In the genomic region with DNA sequence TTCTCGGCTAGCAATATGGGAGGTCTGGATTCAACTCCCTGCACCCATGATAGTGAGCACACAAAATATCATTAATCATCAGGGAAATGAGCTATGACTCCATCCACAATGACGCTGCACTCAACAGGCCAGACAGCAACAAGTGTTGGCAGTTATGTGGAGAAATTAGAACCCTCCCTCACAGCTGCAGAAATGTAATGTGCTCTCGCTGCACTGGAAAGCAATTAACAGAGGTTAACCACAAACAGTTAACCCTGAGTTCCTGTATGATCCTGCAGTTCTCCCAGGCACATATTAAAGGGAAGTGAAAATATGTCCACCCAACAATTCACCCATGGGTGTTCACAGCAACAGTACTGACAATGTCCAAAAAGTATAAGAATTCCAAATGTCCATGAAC, we compare ENCODE assay signal across 22 mouse cellular contexts. TPM values are rescaled to one million over a fixed set of nuclear protein-coding genes. Genes with fewer than 3 reads are reported as not detected.
DNase-seq lines count a peak whose midpoint lies in the region; ATAC-seq and TF ChIP-seq lines count a peak whose summit lies in the region.
"Had no signal": no experiment of that assay in that cellular context is flagged by ENCODE, and none has a peak within 500 bp of the region (broad histone marks: within the 10 kb centered on the region; RNA-seq: fewer than 3 reads in every experiment).

No protein-coding gene starts in this region.

- intact Hi-C loops in left cerebral cortex, postnatal 36 days (cut with DNase I) = no loop called here

- no peaks in the 10 kb centered on the region for H3K79me2 ChIP-seq in C2C12 (ENCODE audit: control insufficient read depth, insufficient read depth)

- no peak for ATAC-seq in activated CD4-positive, CD25-positive, alpha-beta regulatory T cell, adult 4 months
- ATAC-seq: forebrain, embryonic 13.5 days had no signal

- H3K4me1 ChIP-seq in megakaryocyte, embryonic 14.5 days = peaks cover 41% of the 10 kb centered on the region

- peak; percentile 53 for DNase-seq in NIH3T3 (ENCODE audit: low read depth)
- peak; percentile 26 for DNase-seq in splenic B cell, adult 2 months (ENCODE audit: low read depth, low spot score)
- no peak for DNase-seq in left cerebral cortex, postnatal 36 days (ENCODE audit: low spot score in 2 of 2)
- DNase-seq in c-Kit-positive CD71-positive TER-119-positive erythroid progenitor cells, embryonic 14.5 days (ENCODE audit: low spot score) = no peak
- DNase-seq: cerebellum, adult 9-10 months; gastrocnemius, postnatal 10 days; heart, adult 2 months; heart, postnatal 4 days; kidney, adult 11 months; layer of hippocampus, postnatal 36 days; right cerebral cortex, postnatal 14 days; thymus, adult 2 months had no signal

- no peaks in the 10 kb centered on the region for H3K79me3 ChIP-seq in C2C12 (ENCODE audit: low read depth)

- no peaks in the 10 kb centered on the region for H3K27me3 ChIP-seq in C2C12 (ENCODE audit: control insufficient read depth, insufficient read depth, insufficient read length)
- H3K27me3 ChIP-seq in megakaryocyte, embryonic 14.5 days (replicated peaks) = peaks cover 2% of the 10 kb centered on the region
- H3K27me3 ChIP-seq in splenic B cell, adult 2 months (ENCODE audit: control insufficient read depth, insufficient read depth, low read length, poor library complexity, severe bottlenecking) = no peaks in the 10 kb centered on the region
- H3K27me3 ChIP-seq: forebrain, embryonic 13.5 days; heart, embryonic 15.5 days; limb, embryonic 15.5 days; midbrain, embryonic 12.5 days; stomach, embryonic 15.5 days had no signal

- no peak overlapping the region for H3ac ChIP-seq in C2C12 (ENCODE audit: control insufficient read depth, insufficient read length, low read depth)

- no peaks in the 10 kb centered on the region for H3K36me3 ChIP-seq in C2C12 (ENCODE audit: control insufficient read depth, insufficient read depth)
- peaks cover 4% of the 10 kb centered on the region for H3K36me3 ChIP-seq in megakaryocyte, embryonic 14.5 days (replicated peaks; ENCODE audit: low read length)
- H3K36me3 ChIP-seq in splenic B cell, adult 2 months (ENCODE audit: control insufficient read depth, insufficient read depth, low read length, poor library complexity, severe bottlenecking) = no peaks in the 10 kb centered on the region
- H3K36me3 ChIP-seq: heart, embryonic 15.5 days; limb, embryonic 15.5 days; liver, embryonic 15.5 days; midbrain, embryonic 12.5 days; stomach, embryonic 15.5 days had no signal

- TF ChIP-seq CTCF in C2C12 (IDR thresholded peaks at IDR 0.05; ENCODE audit: control insufficient read depth, insufficient read depth, insufficient read length) = no peak

- H3K4me3 ChIP-seq in C2C12 (ENCODE audit: insufficient read depth, poor library complexity, severe bottlenecking) = no peak overlapping the region
- H3K4me3 ChIP-seq in megakaryocyte, embryonic 14.5 days (replicated peaks) = peak overlapping the region; percentile 73
- H3K4me3 ChIP-seq: forebrain, embryonic 13.5 days; heart, adult 2 months; heart, embryonic 15.5 days; layer of hippocampus, adult 2 months; limb, embryonic 15.5 days; liver, embryonic 15.5 days; midbrain, embryonic 12.5 days; stomach, embryonic 15.5 days had no signal

- peaks cover 5% of the 10 kb centered on the region; the same call in 1 of the 2 replicates for H3K9me3 ChIP-seq in megakaryocyte, embryonic 14.5 days
- H3K9me3 ChIP-seq: forebrain, embryonic 13.5 days; heart, embryonic 15.5 days; limb, embryonic 15.5 days; liver, embryonic 15.5 days; midbrain, embryonic 12.5 days; stomach, embryonic 15.5 days had no signal

TF ChIP-seq in C2C12, 6 proteins besides CTCF, POLR2A, EP300 and RAD21:
- TF ChIP-seq MYOG (IDR thresholded peaks at IDR 0.05; ENCODE audit: control insufficient read depth, extremely low read depth, insufficient read length) = no peak
- no peak for TF ChIP-seq USF1 (IDR thresholded peaks at IDR 0.05; ENCODE audit: low read depth)
- TF ChIP-seq MYOD1 (IDR thresholded peaks at IDR 0.05; ENCODE audit: control insufficient read depth, insufficient read length, low read depth) = peak; percentile 92
- peak; percentile 37 for TF ChIP-seq FOSL1 (IDR thresholded peaks at IDR 0.05; ENCODE audit: insufficient read depth, low read length, poor library complexity, severe bottlenecking)
- no peak for TF ChIP-seq CEBPB (IDR thresholded peaks at IDR 0.05; ENCODE audit: low read depth)
- peak; percentile 50 for TF ChIP-seq MAX (IDR thresholded peaks at IDR 0.05)
TF ChIP-seq in C2C12: peak in this region for 3.

RNA-seq across cellular contexts. Expression of gene Jade2, which starts 54.0 kb away (rescaled TPM):
- 4.0 TPM for polyA plus RNA-seq in C2C12 (2012; fragmentation: generic; extraction: Trizol)
- polyA plus RNA-seq in megakaryocyte, embryonic 14.5 days (2012; ENCODE audit: insufficient read depth, low replicate concordance) = 0.26 and 3.6 TPM in 2 replicates
- 10 to 100 TPM; 34.0 to 39.7 TPM for total RNA-seq in left cerebral cortex, postnatal 36 days (2021)
- polyA plus RNA-seq in activated CD4-positive, CD25-positive, alpha-beta regulatory T cell, adult 4 months (2017; shearing (Covaris generic)) = 10 to 100 TPM; 13.5 to 17.6 TPM

RNA-seq across cellular contexts. Expression of gene Cdkn2aipnl, which starts 56.0 kb away (rescaled TPM):
- polyA plus RNA-seq in C2C12 (2012; fragmentation: generic; extraction: Trizol) = 52.7 TPM
- polyA plus RNA-seq in megakaryocyte, embryonic 14.5 days (2012; ENCODE audit: insufficient read depth, low replicate concordance) = 17.5 and 17.7 TPM in 2 replicates
- 10 to 100 TPM; 32.1 to 36.4 TPM for total RNA-seq in left cerebral cortex, postnatal 36 days (2021)
- polyA plus RNA-seq in activated CD4-positive, CD25-positive, alpha-beta regulatory T cell, adult 4 months (2017; shearing (Covaris generic)) = 10 to 100 TPM; 80.8 to 84.4 TPM

Comparison
In these comparisons a context has a peak if more than half of its experiments do, and no peak if none do; other contexts are left out.
1. DNase-seq: peak in NIH3T3 (single experiment) and splenic B cell, adult 2 months (single experiment); none in left cerebral cortex, postnatal 36 days (0 of 2) and c-Kit-positive CD71-positive TER-119-positive erythroid progenitor cells, embryonic 14.5 days (single experiment).